Mouse (Mus musculus) brain, embryonic 14.5 days (tissue): ENCODE measurements at regions not wholly inside any gene's neighbourhood (a gene's known extent, or its start where the extent isn't known, plus 50 kb on each side); places are given as distances from the start of the nearest gene placed in this dataset.

Source experiments
- DNase-seq: peaks from one replicate; pipeline ENCODE4 v3.0.0-alpha.2; 2011; ENCODE audit warnings: low read depth
- CTCF ChIP-seq: fragments of 200-500 bp; IDR thresholded peaks from 2 replicates; pipeline ENCODE4 v1.5.1; 2012; ENCODE audit warnings: inconsistent platforms, mild to moderate bottlenecking, moderate library complexity, borderline replicate concordance; ENCODE audit not compliant: insufficient read depth, insufficient read length; ENCODE audit errors: extremely low read depth
- POLR2A ChIP-seq: fragments of 200-500 bp; IDR thresholded peaks from 2 replicates; pipeline ENCODE4 v1.6.1; 2012; ENCODE audit warnings: mild to moderate bottlenecking, inconsistent platforms, borderline replicate concordance; ENCODE audit not compliant: poor library complexity, insufficient read depth, insufficient read length, severe bottlenecking; ENCODE audit errors: extremely low read depth

DNA sequence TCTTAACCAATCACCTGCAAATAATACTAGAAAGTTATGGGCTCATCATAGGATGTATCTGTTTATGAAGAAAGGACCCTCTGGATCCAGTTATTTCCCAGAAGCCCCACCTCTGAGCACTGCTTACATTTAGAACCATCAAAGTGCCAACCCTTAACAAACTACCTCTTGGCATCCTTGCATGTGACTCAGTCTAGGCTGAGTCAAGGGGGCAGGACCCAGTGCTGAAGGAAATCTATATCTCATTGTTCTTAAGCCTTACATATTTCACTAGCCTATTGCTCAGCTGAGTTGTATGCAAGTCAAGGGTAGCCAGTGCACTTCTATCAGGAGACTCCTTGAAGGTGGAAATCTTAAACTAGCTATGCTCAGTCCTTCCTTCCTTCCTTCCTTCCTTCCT lies 151.6 kb upstream of the Jun start:
- no peak for TF ChIP-seq POLR2A
- no peak for TF ChIP-seq CTCF
- no peak for DNase-seq

DNA sequence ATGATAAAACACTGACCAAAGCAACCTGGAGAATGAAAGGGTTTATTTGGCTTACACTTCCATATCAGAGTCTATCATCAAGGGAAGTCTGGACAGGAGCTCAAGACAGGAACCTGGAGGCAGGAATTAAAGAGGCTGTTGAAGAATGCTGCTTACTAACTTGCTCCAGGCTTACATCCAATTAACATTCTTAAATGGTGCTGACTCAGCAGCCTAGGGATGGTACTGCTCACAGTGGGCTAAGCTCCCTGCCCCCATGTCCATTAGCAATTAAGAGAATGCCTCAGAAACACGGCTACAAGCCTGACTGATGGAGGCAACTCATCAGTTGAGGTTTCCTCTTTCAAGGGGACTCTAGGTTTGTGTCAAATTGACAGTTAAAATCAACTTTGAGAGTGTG lies 153.3 kb upstream of the Jun start:
- TF ChIP-seq CTCF, result no peak
- no peak for TF ChIP-seq POLR2A
- DNase-seq, result no peak

DNA sequence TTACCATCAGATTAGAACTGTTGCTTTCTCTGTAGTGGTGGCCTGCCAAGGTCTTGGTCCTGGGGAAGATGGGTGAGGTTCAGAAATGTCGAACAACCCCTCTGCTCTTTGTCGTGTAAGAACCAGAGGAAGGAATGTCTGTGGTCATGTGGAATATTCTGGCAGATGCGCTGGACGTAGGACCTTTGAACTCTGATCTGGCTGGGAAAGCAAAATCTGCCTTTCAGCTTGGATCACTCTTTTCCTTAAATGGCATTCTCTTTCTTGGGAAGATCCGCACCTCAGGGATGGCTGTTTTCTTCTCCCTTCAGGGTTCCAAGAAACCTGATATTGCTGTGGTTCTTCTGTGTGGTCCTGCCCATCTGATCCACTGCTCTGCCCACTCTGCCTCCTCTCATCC lies 155.8 kb upstream of the Jun start:
- DNase-seq, result no peak
- TF ChIP-seq POLR2A (no peak), CTCF (no peak)

DNA sequence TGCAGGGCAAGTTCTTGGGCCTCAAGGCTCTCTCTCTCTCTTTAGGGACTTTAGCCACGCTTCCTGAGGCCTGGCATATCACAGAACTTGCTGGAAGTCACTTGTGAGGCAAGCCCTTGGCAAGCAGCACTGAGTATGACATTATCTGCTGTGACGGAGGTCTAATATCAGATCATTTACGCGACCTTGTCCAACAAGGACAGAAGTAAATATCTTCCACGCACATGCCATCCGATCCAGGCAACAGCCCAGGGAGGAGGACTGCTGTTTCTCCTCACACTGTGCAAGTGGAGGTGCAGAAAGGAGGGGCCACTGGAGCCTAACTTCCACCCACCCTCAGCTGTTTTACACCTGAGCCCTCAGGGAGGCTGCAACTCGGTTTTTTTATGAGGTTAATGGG lies 156.8 kb upstream of the Jun start:
- TF ChIP-seq POLR2A, result no peak
- no peak for TF ChIP-seq CTCF
- DNase-seq, result no peak

DNA sequence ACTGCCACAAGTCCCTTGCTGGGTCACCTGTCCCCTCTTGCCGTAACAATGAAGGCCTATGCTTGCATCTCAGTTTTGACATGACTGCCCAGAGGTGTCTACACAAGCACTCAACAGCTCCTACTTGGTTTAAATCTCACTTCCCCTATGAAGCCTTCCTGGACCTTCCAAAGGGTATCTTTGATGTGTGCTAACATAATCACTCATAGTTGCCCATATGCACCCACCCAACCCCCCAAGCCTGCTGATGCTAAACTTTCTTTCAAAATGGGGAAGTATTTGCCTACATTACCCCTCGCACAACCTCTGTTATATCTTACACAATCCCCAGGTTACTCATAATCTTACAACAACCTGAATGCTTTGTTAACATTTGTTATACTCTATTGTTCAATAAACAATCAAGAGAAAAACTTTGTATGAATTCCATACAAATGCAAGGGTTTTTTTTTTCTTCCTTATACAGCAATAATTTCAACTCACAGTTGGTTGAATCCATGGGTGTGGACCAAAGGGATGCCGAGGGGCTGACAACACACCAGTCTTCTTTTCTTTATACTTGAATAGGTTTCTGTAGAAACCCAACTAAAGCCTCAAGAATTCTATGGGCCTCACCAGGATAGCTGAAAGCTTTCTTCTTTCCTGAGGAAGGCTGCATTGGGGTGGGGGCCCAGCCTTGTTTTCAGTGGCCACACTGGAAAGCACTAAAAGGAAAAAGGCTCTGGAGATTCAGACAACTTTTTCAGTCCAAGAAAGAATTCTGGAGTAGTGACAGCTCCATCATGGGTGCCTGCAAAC lies 157.5 kb upstream of the Jun start:
- TF ChIP-seq POLR2A, result no peak
- TF ChIP-seq CTCF, result no peak
- DNase-seq, result no peak

DNA sequence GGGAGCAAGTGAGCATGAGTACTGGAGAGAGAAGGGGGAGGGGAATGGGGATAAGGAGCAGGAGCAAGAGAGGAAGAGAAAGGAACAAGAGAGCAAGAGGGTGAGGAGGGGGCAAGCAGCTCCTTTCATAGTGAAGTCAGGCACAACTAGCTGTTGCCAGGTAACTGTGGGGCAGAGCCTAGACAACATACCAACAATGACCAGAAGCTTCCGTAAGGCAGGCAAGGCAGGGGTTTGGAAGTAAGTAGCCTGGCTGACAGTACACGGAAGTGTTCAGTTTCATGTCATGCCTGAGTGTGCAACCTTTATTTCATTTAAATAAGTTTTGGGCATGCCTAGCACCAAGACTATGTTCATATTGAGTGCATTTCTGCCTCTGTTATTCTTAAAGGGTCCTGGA lies 160.5 kb upstream of the Jun start:
- TF ChIP-seq CTCF (no peak), POLR2A (no peak)
- DNase-seq, result no peak

DNA sequence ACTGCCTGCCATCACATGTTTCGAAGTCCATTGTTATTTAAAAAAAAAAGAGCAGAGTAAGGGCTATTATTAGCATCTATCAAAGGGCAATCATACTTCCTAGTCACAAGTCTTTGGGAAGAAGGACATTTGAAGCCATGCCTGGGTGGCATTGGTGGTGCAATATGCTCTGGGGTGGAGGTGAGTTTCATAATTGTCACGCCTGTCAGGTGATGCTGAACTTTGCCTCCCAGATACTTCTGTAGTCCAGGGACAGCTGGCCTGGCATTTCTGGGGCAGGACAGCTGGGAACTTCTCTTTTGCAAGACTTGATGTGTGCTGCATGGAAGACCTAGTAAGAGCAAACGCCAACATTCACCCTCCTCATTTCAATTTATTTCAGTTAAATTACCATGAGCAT lies 161.0 kb upstream of the Jun start:
- TF ChIP-seq CTCF, result no peak
- TF ChIP-seq POLR2A, result no peak
- no peak for DNase-seq

DNA sequence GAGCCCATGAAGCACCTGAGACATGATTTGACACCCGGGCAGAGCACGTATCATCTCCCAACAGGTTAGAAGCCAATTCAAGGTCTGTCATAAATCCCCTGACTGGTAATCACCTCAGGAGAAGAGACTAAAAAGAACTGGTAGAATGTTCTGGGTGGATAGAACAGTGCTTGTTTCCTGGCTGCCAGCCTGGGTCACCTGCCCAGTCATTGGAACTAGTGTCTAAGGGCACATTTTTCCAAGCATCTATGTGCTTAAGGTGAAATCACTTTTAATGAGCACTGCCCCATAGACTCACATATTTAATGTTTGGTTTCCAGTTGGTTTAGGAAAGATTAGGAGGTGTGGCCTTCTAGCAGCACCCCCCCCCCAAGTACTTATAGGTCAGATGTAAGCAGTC lies 162.0 kb upstream of the Jun start:
- TF ChIP-seq POLR2A (no peak), CTCF (no peak)
- DNase-seq, result no peak

DNA sequence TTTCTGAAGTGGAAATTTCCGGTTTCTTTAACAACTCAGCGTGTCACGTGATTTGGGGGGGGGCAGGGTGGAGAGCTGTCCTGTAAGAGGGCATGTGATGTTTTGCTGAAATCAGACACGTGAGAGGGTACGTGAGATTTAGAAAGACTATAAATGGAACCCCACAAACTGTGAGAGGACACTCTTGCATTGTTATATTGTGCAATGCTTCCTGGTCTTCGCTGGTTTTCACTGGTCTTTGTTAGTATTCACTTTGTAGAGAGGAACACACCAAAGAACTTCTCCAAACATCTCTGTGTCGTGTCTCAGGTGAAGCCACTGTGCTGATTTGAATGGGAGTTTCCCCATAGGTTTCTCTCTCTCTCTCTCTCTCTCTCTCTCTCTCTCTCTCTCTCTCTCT lies 163.2 kb upstream of the Jun start:
- TF ChIP-seq CTCF (no peak), POLR2A (no peak)
- no peak for DNase-seq

DNA sequence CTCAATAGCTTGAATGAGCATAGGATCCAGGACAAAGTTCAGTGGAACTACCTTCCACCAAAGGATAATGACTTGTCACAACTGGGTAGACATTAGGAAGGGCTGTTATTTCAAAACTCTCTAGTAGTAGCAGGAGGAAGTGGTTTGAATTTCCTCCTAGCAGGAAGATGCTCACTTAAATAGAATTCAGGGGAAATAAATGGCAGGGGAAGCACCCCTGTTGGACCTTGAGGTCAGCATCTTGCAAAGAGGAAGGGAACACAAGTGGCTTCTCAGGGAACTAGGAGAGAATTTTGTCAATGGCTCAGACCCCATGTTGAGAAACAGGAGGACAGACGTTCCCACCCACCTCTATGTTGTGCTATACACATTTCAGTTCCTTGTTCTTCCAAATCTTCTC lies 178.4 kb upstream of the Jun start:
- DNase-seq, result no peak
- TF ChIP-seq POLR2A (no peak), CTCF (no peak)

DNA sequence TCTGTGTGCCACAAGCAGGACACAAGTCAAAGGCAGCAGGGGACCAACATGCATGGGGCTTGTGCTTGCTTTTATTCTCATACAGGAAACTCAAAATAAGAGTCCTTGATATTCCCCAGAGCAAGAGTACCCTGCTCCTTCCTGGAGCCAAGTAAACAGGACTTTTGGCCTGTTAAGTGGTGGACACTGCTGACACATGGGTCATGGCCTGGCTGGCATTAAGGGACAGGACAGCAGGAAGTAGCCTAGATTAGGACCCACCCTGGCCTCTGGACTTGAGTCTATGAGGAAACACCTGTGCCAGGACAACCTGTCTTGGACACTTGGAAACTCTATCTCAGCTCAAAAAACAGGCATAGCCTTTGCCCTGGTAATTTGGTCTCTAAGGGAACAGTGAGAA lies 181.0 kb upstream of the Jun start:
- DNase-seq, result no peak
- TF ChIP-seq POLR2A, result no peak
- TF ChIP-seq CTCF, result no peak

DNA sequence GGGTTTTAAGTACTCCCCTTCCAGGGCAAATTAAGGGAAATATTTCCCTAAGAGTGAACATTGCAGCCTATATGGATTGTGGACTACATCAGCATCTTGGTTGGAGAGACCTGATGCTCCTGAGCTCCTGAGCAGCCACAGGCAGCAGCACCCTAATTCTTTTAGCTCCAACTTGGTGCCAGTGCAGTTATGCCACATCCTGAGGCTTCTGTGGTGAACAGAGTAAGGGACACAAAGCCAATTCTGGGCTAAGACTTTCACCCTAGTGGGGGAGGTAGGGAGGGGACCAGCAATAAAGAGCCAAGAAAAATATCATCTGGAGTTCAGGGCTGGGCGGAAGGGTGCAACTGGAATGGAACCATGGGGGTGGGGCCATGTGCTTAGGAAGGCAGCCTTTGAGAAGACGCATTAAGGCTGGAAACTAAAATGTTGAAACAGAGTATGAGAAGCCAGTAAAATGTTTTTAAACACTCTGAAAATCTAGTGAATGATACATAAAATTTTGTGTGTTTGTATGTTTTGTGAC lies 182.1 kb upstream of the Jun start:
- DNase-seq, result no peak

DNA sequence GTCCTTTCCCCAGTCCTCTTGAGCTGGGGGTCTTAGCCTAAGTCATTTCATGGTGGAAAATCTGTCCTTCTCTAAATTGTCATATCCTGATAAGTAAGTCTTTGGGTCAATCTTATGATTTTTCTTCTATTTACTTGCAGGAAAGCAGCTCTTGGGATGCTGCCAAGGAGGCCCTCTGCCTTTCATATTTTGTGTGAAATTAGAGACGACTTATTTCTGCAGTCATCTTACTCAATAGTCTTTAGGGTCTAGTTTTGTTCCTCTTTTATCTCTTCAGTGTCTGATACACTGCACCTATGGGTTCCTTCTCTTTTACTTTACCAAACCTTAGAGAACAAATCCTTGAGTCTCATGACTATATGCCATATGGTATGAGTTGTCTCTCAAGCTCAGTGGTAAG lies 196.0 kb upstream of the Jun start:
- no peak for DNase-seq
- no peak for TF ChIP-seq CTCF
- TF ChIP-seq POLR2A, result no peak

More for the DNA sequence above, 182.1 kb upstream of the Jun start:
- no peak for TF ChIP-seq CTCF
- TF ChIP-seq POLR2A, result no peak

DNA sequence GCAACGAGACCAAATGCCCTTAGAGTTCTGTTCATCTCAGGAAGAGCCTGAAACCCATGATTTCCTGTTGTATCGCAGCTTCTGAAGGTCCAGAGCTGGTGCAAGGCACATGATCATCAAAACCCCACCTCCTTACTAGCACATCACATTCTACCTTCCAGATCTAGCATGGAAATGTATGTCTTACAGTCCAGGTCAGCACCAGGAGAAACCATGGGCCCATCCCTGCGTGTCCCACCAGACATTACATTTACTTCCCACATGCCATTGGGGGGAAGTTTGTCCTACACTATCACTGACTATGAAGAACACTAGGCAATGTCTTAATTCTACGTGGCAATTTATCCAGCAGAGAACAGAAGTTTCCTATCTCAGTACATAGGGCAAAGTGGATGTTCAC lies 197.0 kb upstream of the Jun start:
- no peak for TF ChIP-seq CTCF
- no peak for TF ChIP-seq POLR2A
- no peak for DNase-seq
